Mouse (Mus musculus) lung, postnatal 14 days (tissue): ENCODE measurements around the gene Dpyd.

Experiments used
- DNase-seq: peaks from one replicate; pipeline ENCODE4 v3.0.0; 2021

The Dpyd gene

GRCm38 (mm10) chr3:118561554-118562310 is at the start of gene Dpyd:
Gene Dpyd (plus strand): TSS chr3:118562129.
- peak; percentile 79 for DNase-seq

- no peak for DNase-seq
Measured at GRCm38 (mm10) chr3:118537676-118538075, 24.3 kb upstream of the Dpyd start.

- no peak for DNase-seq
Measured at GRCm38 (mm10) chr3:118541766-118542165, 20.2 kb upstream of the Dpyd start.

- no peak for DNase-seq
Measured at GRCm38 (mm10) chr3:118547551-118548210, 14.2 kb upstream of the Dpyd start.

GRCm38 (mm10) chr3:118557605-118558004 is 4.3 kb upstream of the Dpyd start:
- peak; percentile 6 for DNase-seq

- no peak for DNase-seq
Measured at GRCm38 (mm10) chr3:118559936-118560335, 2.0 kb upstream of the Dpyd start.

- peak; percentile 0 for DNase-seq
Measured at GRCm38 (mm10) chr3:118562311-118562671, 362 bp downstream of the Dpyd start.

GRCm38 (mm10) chr3:118566779-118567178 is 4.8 kb downstream of the Dpyd start:
- no peak for DNase-seq

GRCm38 (mm10) chr3:118570197-118570596 is 8.3 kb downstream of the Dpyd start:
- DNase-seq: no peak

GRCm38 (mm10) chr3:118590559-118590958 is 28.6 kb downstream of the Dpyd start:
- DNase-seq: no peak

- DNase-seq: no peak
Measured at GRCm38 (mm10) chr3:118594864-118595263, 32.9 kb downstream of the Dpyd start.

GRCm38 (mm10) chr3:118595693-118596092 is 33.8 kb downstream of the Dpyd start:
- DNase-seq: no peak

- DNase-seq: no peak
Measured at GRCm38 (mm10) chr3:118601689-118602640, 40.0 kb downstream of the Dpyd start.

GRCm38 (mm10) chr3:118608708-118609107 is 46.8 kb downstream of the Dpyd start:
- no peak for DNase-seq

GRCm38 (mm10) chr3:118626455-118627375 is 64.8 kb downstream of the Dpyd start:
- DNase-seq: no peak

GRCm38 (mm10) chr3:118629737-118630136 is 67.8 kb downstream of the Dpyd start:
- no peak for DNase-seq

- no peak for DNase-seq
Measured at GRCm38 (mm10) chr3:118646024-118646570, 84.2 kb downstream of the Dpyd start.

GRCm38 (mm10) chr3:118663987-118664692 is 102.2 kb downstream of the Dpyd start:
- no peak for DNase-seq

GRCm38 (mm10) chr3:118674121-118674745 is 112.3 kb downstream of the Dpyd start:
- no peak for DNase-seq

GRCm38 (mm10) chr3:118675441-118675840 is 113.5 kb downstream of the Dpyd start:
- no peak for DNase-seq
